Mouse (Mus musculus) stomach, postnatal 0 days (tissue): ENCODE measurements at regions not wholly inside any gene's neighbourhood (a gene's known extent, or its start where the extent isn't known, plus 50 kb on each side); places are given as distances from the start of the nearest gene placed in this dataset.

Source experiments
- CTCF ChIP-seq: IDR thresholded peaks from 2 replicates; pipeline ENCODE4 v1.5.1; 2016; ENCODE audit warnings: antibody characterized with exemption, low read depth, mild to moderate bottlenecking, moderate library complexity
- EP300 ChIP-seq: optimal IDR thresholded peaks from 2 replicates; pipeline ENCODE3; 2016; ENCODE audit warnings: antibody characterized with exemption

- TF ChIP-seq CTCF (no peak), EP300 (no peak)
Measured at GRCm38 (mm10) chr9:14160207-14160606, 114.7 kb upstream of the Sesn3 start.
